Mouse (Mus musculus) midbrain, embryonic 16.5 days (tissue): ENCODE measurements around the gene Snrpd3. TPM values are rescaled to one million over a fixed set of nuclear protein-coding genes. Genes with fewer than 3 reads are reported as not detected.
"Not testable (repeated sequence)": the region's sequence is repeated elsewhere in the genome, so short reads cannot be mapped to it uniquely, and the experiment has no call there.

Experiments
- ATAC-seq: fragments of 200-750 bp; cut with Nextera tagmentation; 2 replicates; pipeline ENCODE4 v1.8.0; 2017; ENCODE audit warnings: moderate TSS enrichment
- H3K27ac ChIP-seq: fragments of 300-500 bp; sonication (generic); 2 replicates; pipeline ENCODE4 v1.5.1; 2014; ENCODE audit warnings: mild to moderate bottlenecking, low read length, mixed read lengths
- H3K27me3 ChIP-seq: fragments of 300-500 bp; sonication (generic); 2 replicates; pipeline ENCODE4 v1.6.1; 2014; ENCODE audit warnings: low read depth, low read length, mixed read lengths; ENCODE audit not compliant: control insufficient read depth, insufficient read depth
- H3K36me3 ChIP-seq: fragments of 300-500 bp; sonication (generic); 2 replicates; pipeline ENCODE4 v1.6.1; 2014; ENCODE audit warnings: mild to moderate bottlenecking, low read length, moderate library complexity, mixed read lengths; ENCODE audit not compliant: control insufficient read depth, insufficient read depth
- H3K4me1 ChIP-seq: fragments of 300-500 bp; sonication (generic); 2 replicates; pipeline ENCODE4 v1.6.1; 2014; ENCODE audit warnings: mild to moderate bottlenecking, low read length, mixed read lengths; ENCODE audit not compliant: control insufficient read depth, insufficient read depth
- H3K4me2 ChIP-seq: fragments of 300-500 bp; sonication (generic); 2 replicates; pipeline ENCODE4 v1.6.1; 2014; ENCODE audit warnings: mild to moderate bottlenecking, low read length, mixed read lengths
- H3K4me3 ChIP-seq: fragments of 300-500 bp; sonication (generic); 2 replicates; pipeline ENCODE4 v1.5.1; 2014; ENCODE audit warnings: low read depth, mild to moderate bottlenecking, low read length, moderate library complexity, mixed read lengths
- H3K9ac ChIP-seq: fragments of 300-500 bp; sonication (generic); 2 replicates; pipeline ENCODE4 v1.6.1; 2014; ENCODE audit warnings: low read depth, low read length, mixed read lengths
- H3K9me3 ChIP-seq: fragments of 300-500 bp; sonication (generic); replicated peaks from 2 replicates; pipeline ENCODE4 v1.6.1; 2014; ENCODE audit warnings: mild to moderate bottlenecking, low read length, mixed read lengths; ENCODE audit not compliant: control insufficient read depth, poor library complexity, severe bottlenecking
- WGBS: fragments of 180-500 bp; shearing (Covaris S2); extraction: QIAGEN DNeasy Blood & Tissue Kit; methylation state at CpG from one replicate; pipeline ENCODE4 v1.1.7; 2014; 5-methylcytosine and 5-hydroxymethylcytosine counted together
- polyA plus RNA-seq: library from polyadenylated mRNA; unstranded; fragments of >200 nt; fragmentation: Nextera tagmentation; extraction: Ambion mirVana; gene quantifications from 2 replicates; pipeline ENCODE4 v1.2.1, GENCODE M21; 2015

Gene Snrpd3
- polyA plus RNA-seq, 1 experiment from 2014 or later: 136 TPM

DNA sequence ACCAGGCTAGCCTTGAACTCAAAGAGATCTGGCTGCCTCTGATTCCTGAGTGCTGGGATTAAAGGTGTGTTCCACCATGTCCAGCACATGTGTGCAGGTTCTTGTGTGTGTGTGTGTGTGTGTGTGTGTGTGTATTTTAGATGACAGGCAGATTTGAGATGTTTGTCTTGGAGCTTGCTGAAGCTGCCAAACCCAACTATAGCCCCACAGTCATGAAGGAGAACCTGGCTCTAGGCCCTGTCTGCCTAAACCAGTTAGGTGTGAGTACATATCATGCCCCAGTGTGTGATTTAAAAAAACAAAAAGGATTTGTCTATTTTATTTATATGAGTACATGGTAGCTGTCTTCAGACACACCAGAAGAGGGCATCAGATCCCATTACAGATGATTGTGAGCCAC, 21.4 kb upstream of the Snrpd3 start:
- no peaks in the 10 kb centered on the region for H3K9me3 ChIP-seq
- no peak for ATAC-seq
- H3K9ac ChIP-seq: no peak overlapping the region
- no peak overlapping the region for H3K4me3 ChIP-seq
- no peak overlapping the region for H3K4me2 ChIP-seq
- H3K36me3 ChIP-seq: no peaks in the 10 kb centered on the region
- no peak overlapping the region for H3K27ac ChIP-seq
- H3K4me1 ChIP-seq: no peaks in the 10 kb centered on the region
- no peaks in the 10 kb centered on the region for H3K27me3 ChIP-seq

DNA sequence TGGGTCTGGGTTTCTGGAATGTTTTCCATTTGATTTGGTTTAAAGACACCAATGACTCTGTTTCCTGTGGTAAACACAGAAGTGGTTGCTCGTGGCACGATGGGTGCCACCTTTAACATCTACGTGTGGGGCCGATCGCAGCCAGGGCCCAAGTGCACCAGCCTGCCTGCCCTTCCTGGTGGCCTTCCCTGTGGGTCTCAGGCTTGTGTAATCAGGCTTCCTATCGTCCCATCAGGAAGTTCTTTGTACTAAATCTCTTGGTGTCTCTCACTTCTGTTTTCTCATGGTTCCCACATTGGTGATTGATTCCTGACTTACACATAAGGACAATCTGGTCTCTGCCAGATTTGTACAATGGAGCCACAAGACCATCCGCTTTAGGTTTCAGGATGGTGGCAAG, 18.1 kb upstream of the Snrpd3 start:
- 91% methylated on average over 7 of the region's 7 CpGs for WGBS

DNA sequence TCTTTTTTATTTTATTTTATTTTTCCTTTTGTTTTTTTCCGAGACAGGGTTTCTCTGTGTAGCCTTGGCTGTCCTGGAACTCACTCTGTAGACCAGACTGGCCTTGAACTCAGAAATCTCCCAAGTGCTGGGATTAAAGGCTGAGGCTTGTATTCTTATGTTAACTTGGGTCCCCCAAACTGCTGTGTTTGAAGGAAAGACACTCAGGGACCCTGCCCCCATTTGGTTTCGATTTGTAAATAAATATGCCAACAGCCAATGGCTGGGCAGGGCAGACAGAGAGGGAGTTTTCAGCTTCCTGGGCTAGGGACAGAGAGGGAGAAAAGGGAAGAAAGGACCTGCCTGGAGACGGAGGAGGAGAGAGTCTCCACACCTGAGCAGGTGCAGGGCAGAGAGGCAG, 17.6 kb upstream of the Snrpd3 start:
- Histone ChIP-seq H3K36me3 (no peaks in the 10 kb centered on the region), H3K9me3 (no peaks in the 10 kb centered on the region), H3K27ac (no peak overlapping the region), H3K4me1 (no peaks in the 10 kb centered on the region), H3K4me2 (no peak overlapping the region), H3K4me3 (no peak overlapping the region), H3K27me3 (no peaks in the 10 kb centered on the region), H3K9ac (no peak overlapping the region)
- 55% methylated on average over 3 of the region's 3 CpGs for whole genome bisulfite sequencing
- no peak for ATAC-seq

More for the DNA sequence above, 18.1 kb upstream of the Snrpd3 start:
- not testable (repeated sequence) for H3K4me2 ChIP-seq, H3K27ac ChIP-seq, H3K9ac ChIP-seq, H3K4me3 ChIP-seq, H3K9me3 ChIP-seq, ATAC-seq, H3K36me3 ChIP-seq, H3K27me3 ChIP-seq, H3K4me1 ChIP-seq

DNA sequence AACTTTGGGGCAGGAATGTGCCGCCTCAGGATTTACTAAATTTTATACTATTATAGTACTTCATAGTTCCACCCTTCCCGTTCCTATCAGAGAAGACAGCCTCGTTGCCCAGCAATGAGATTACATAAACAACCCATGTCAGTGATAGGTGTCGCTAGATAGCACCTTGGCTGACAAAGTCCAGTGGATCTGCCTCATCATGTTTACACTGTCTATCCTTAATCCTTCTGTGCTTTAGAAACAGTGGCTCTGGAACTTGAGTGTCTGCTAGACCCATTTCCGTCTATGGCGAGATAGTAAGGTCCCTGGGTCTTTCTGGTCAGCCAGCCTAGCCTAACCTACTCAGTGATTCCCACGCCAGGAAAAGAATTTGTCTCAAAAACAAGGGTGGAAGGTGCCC, 17.0 kb upstream of the Snrpd3 start:
- H3K4me1 ChIP-seq: no peaks in the 10 kb centered on the region
- H3K27me3 ChIP-seq: no peaks in the 10 kb centered on the region
- H3K27ac ChIP-seq: no peak overlapping the region
- H3K9me3 ChIP-seq: no peaks in the 10 kb centered on the region
- 77% methylated on average over 7 of the region's 7 CpGs for WGBS
- no peak overlapping the region for H3K4me2 ChIP-seq
- H3K4me3 ChIP-seq: no peak overlapping the region
- no peak overlapping the region for H3K9ac ChIP-seq
- no peaks in the 10 kb centered on the region for H3K36me3 ChIP-seq
- no peak for ATAC-seq

DNA sequence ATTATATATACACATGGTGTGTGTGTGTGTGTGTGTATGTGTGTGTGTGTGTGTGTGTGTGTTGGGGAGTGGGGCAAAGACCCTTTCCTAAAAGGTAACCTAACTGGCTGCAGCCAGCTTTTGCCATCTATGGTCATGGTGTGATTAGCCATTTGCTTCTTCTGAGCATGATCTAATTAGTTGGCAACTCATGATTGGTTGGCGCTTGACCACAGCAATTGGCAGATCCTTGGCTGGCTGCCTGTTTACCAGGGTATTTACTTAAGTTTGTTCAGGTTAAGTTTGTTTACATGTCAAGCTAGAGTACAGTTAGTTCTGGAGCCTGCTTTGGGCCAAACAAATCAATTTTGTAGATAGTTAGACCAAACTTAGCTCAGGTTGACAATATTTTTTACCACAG, 15.7 kb upstream of the Snrpd3 start:
- Histone ChIP-seq H3K27me3 (no peaks in the 10 kb centered on the region), H3K4me2 (no peak overlapping the region), H3K4me3 (no peak overlapping the region), H3K27ac (no peak overlapping the region), H3K9me3 (no peaks in the 10 kb centered on the region), H3K9ac (no peak overlapping the region), H3K36me3 (no peaks in the 10 kb centered on the region), H3K4me1 (no peaks in the 10 kb centered on the region)
- ATAC-seq: no peak
- WGBS: 88% methylated on average over 1 of the region's 1 CpGs

DNA sequence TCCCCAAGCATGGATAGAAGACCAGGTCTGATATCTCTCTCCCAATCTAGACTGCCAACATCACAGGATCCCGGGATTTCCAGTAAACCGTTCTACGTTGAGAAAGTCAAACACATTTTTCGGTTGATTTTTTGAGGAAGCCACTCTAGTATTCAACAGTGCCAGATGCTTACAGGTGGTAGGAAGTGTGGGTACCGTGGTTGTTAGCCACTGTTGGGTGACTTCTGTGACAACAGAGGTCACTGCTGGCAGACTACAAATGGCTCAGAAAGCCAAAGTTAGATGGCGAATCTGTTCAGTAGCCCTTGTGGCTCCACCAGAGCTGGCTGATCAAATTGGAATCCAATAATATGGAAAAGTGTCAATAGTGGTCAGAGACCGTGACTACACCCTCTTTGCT, 13.7 kb upstream of the Snrpd3 start:
- peaks cover 16% of the 10 kb centered on the region for H3K36me3 ChIP-seq
- no peak overlapping the region for H3K9ac ChIP-seq
- no peak for ATAC-seq
- H3K27ac ChIP-seq: no peak overlapping the region
- no peak overlapping the region for H3K4me2 ChIP-seq
- no peaks in the 10 kb centered on the region for H3K27me3 ChIP-seq
- WGBS: 93% methylated on average over 7 of the region's 7 CpGs
- no peak overlapping the region for H3K4me3 ChIP-seq
- H3K4me1 ChIP-seq: no peaks in the 10 kb centered on the region
- H3K9me3 ChIP-seq: no peaks in the 10 kb centered on the region

DNA sequence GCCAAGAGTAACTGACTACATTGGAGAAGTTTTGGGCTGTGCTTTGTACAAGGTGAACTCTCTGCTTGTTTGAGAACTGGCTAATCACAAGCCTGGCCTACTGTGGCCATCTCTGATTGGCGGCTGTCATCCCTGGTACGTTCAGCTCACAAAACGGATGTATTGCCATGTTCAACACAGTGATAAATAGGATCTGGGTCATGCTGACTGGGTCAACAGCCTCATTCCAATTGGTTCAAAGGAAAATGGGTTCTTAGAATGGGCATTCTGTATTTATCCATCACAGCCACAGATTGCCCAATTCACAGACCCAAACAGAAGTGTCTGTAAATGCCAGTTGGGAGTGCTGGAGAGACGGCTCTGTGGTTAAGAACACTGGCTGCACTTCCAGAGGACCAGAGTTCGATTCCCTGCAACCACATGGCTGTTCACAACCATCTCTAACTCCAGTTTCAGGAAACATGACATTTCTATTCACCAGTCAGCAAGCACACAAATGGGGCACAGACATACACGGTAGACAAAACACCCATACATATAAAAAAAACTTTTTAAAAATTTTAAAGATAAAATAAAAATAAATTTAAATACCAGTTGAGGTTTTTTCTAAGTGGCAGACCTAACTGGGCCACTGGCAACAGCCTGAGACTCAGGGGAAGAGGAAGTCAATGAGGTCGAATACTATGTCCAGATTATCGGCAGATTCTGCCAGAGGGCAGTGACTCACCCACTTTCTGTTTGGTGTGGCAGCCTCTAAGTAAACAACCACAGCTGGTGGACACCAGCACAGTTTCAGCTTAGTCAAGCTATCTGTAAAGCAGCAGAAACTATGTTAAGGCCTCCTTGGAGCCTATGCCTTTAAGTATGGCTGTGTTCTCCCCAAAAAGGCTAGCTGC, 12.9 kb upstream of the Snrpd3 start:
- H3K9ac ChIP-seq: no peak overlapping the region
- H3K4me2 ChIP-seq: no peak overlapping the region
- no peaks in the 10 kb centered on the region for H3K9me3 ChIP-seq
- no peak overlapping the region for H3K27ac ChIP-seq
- no peaks in the 10 kb centered on the region for H3K27me3 ChIP-seq
- H3K4me3 ChIP-seq: no peak overlapping the region
- peaks cover 22% of the 10 kb centered on the region for H3K36me3 ChIP-seq
- WGBS: 92% methylated on average over 8 of the region's 8 CpGs
- ATAC-seq: no peak
- H3K4me1 ChIP-seq: no peaks in the 10 kb centered on the region

DNA sequence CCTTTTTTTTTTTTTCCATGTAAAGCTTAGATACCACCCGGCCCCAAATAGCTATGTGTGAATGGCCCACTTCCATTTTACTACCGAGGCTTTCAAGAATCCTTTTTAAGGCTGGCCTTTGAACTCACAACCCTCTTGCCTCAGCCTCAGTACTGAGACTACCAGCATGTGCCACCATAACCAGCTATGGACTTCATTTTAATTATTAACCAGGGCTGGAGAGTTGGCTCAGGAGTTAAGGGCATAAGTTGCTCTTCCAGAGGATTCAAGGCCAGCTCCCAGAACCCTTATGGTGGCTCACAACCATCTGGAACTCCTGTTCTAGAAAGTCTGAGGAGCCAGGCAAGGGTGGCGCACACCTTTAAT, 12.2 kb upstream of the Snrpd3 start:
- H3K9ac ChIP-seq: no peak overlapping the region
- 77% methylated on average over 3 of the region's 3 CpGs for WGBS

DNA sequence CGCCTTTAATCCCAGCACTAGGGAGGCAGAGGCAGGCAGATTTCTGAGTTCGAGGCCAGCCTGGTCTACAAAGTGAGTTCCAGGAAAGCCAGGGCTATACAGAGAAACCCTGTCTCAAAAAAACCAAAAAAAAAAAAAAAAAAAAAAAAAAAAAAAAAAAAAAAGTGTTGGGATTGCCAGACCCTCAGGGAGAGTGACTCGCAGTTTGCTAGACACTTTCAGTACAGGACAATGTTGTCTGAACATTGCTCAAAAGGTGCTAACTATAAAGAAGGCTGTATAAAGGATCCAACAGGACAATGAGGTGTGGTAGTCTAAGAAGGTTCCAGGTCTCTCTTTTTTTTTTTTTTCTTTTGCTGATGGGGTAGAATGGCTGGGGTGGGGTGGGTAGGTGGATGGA, 11.4 kb upstream of the Snrpd3 start:
- not testable (repeated sequence) for H3K27me3 ChIP-seq, H3K4me2 ChIP-seq, H3K27ac ChIP-seq, H3K9ac ChIP-seq, H3K4me3 ChIP-seq, H3K4me1 ChIP-seq, ATAC-seq, H3K9me3 ChIP-seq
- H3K36me3 ChIP-seq: peaks cover 35% of the 10 kb centered on the region
- 99% methylated on average over 3 of the region's 3 CpGs for WGBS

More for the DNA sequence above, 12.2 kb upstream of the Snrpd3 start:
- H3K4me2 ChIP-seq: no peak overlapping the region
- no peak for ATAC-seq
- H3K27me3 ChIP-seq: no peaks in the 10 kb centered on the region
- no peaks in the 10 kb centered on the region for H3K9me3 ChIP-seq
- no peaks in the 10 kb centered on the region for H3K4me1 ChIP-seq
- H3K4me3 ChIP-seq: no peak overlapping the region
- no peak overlapping the region for H3K27ac ChIP-seq
- peaks cover 28% of the 10 kb centered on the region for H3K36me3 ChIP-seq
